In genomic region chr6:53986273-53986985, GRCm38 (mm10) we compare ENCODE assay signal across 12 mouse cellular contexts. TPM values are rescaled to one million over a fixed set of nuclear protein-coding genes. Genes with fewer than 3 reads are reported as not detected.
DNase-seq lines count a peak whose midpoint lies in the region; ATAC-seq and TF ChIP-seq lines count a peak whose summit lies in the region.
"Had no signal": no experiment of that assay in that cellular context is flagged by ENCODE, and none has a peak within 500 bp of the region (broad histone marks: within the 10 kb centered on the region; RNA-seq: fewer than 3 reads in every experiment).

No protein-coding gene starts in this region.

- H3K4me3 ChIP-seq in heart, embryonic 14.5 days (ENCODE audit: control insufficient read depth in 1 of 2, insufficient read depth in 1 of 2, low read depth in 1 of 2, low read length in 2 of 2) = peak overlapping the region; percentile 42 to 55
- H3K4me3 ChIP-seq in heart, postnatal 0 days (ENCODE audit: low read depth, low read length) = peak overlapping the region; percentile 38
- H3K4me3 ChIP-seq in liver, postnatal 0 days (ENCODE audit: low read depth, low read length) = no peak overlapping the region
- H3K4me3 ChIP-seq: hindbrain, embryonic 12.5 days; myocyte had no signal

- no peaks in the 10 kb centered on the region for H3K9me3 ChIP-seq in heart, embryonic 14.5 days (ENCODE audit: control insufficient read depth, low read length)
- no peaks in the 10 kb centered on the region for H3K9me3 ChIP-seq in heart, postnatal 0 days (replicated peaks; ENCODE audit: control insufficient read depth, low read length)
- no peaks in the 10 kb centered on the region for H3K9me3 ChIP-seq in liver, postnatal 0 days (ENCODE audit: low read length)
- H3K9me3 ChIP-seq: hindbrain, embryonic 12.5 days had no signal

- peaks cover 4% of the 10 kb centered on the region in 2 experiments; a peak in 3 of 4 replicates for H3K4me1 ChIP-seq in heart, embryonic 14.5 days (ENCODE audit: control insufficient read depth in 2 of 2, insufficient read depth in 2 of 2, low read length in 2 of 2)
- H3K4me1 ChIP-seq in heart, postnatal 0 days (ENCODE audit: control insufficient read depth, insufficient read depth) = no peaks in the 10 kb centered on the region
- peaks cover 8% of the 10 kb centered on the region; the same call in 1 of the 2 replicates for H3K4me1 ChIP-seq in liver, postnatal 0 days (ENCODE audit: insufficient read depth)

- no peaks in the 10 kb centered on the region for H3K27me3 ChIP-seq in heart, embryonic 14.5 days (ENCODE audit: control insufficient read depth, insufficient read depth, low read length)
- no peaks in the 10 kb centered on the region for H3K27me3 ChIP-seq in heart, postnatal 0 days (ENCODE audit: control insufficient read depth, insufficient read depth, low read length)
- H3K27me3 ChIP-seq in liver, postnatal 0 days (ENCODE audit: insufficient read depth, low read length) = no peaks in the 10 kb centered on the region
- H3K27me3 ChIP-seq: hindbrain, embryonic 12.5 days had no signal

- H3K4me2 ChIP-seq in heart, embryonic 14.5 days (ENCODE audit: low read length) = peak overlapping the region; percentile 73
- peak overlapping the region; percentile 65 for H3K4me2 ChIP-seq in heart, postnatal 0 days (ENCODE audit: low read depth, low read length)
- H3K4me2 ChIP-seq in liver, postnatal 0 days (ENCODE audit: low read depth, low read length) = peak overlapping the region; percentile 44
- H3K4me2 ChIP-seq: hindbrain, embryonic 12.5 days had no signal

- ATAC-seq in heart, embryonic 14.5 days (ENCODE audit: insufficient number of reproducible peaks, insufficient read depth, low FRiP score, low read depth) = peak; percentile 61; the same call in 1 of the 2 replicates
- ATAC-seq in heart, postnatal 0 days (ENCODE audit: insufficient read depth, low read depth) = peak; percentile 82
- no peak for ATAC-seq in liver, postnatal 0 days
- ATAC-seq in erythroblast, adult 5-6 weeks (replicated peaks; ENCODE audit: low FRiP score, poor library complexity, severe bottlenecking) = no peak

- TF ChIP-seq CTCF in heart, postnatal 0 days (IDR thresholded peaks at IDR 0.05; ENCODE audit: low read depth) = no peak
- TF ChIP-seq CTCF in liver, postnatal 0 days (IDR thresholded peaks at IDR 0.05; ENCODE audit: low read depth) = no peak

- WGBS in heart, embryonic 14.5 days = 7% methylated on average over 14 of the region's 14 CpGs
- 14% methylated on average over 14 of the region's 14 CpGs for WGBS in heart, postnatal 0 days
- WGBS in liver, postnatal 0 days (ENCODE audit: insufficient replicate concordance) = 46% methylated on average over 13 of the region's 14 CpGs

- intact Hi-C loops in heart, postnatal 14 days (cut with DNase I) = no loop called here

- peak overlapping the region; percentile 49 for H3K9ac ChIP-seq in heart, embryonic 14.5 days (ENCODE audit: low read length)
- H3K9ac ChIP-seq in heart, postnatal 0 days (replicated peaks; ENCODE audit: low read depth, low read length) = no peak overlapping the region; the same call in 1 of the 2 replicates
- no peak overlapping the region for H3K9ac ChIP-seq in liver, postnatal 0 days (replicated peaks)
- H3K9ac ChIP-seq: hindbrain, embryonic 12.5 days had no signal

- no peaks in the 10 kb centered on the region for H3K36me3 ChIP-seq in heart, embryonic 14.5 days (ENCODE audit: control insufficient read depth, insufficient read depth, low read length)
- no peaks in the 10 kb centered on the region for H3K36me3 ChIP-seq in heart, postnatal 0 days (replicated peaks; ENCODE audit: control insufficient read depth, insufficient read depth, low read length)
- H3K36me3 ChIP-seq in liver, postnatal 0 days (replicated peaks; ENCODE audit: insufficient read depth, low read length) = no peaks in the 10 kb centered on the region
- H3K36me3 ChIP-seq: hindbrain, embryonic 12.5 days had no signal

- peak overlapping the region in 1 of 2 experiments; percentile 37; a peak in 2 of 4 replicates for H3K27ac ChIP-seq in heart, embryonic 14.5 days (replicated peaks in 1 of 2; ENCODE audit: control insufficient read depth in 1 of 2, insufficient read depth in 1 of 2, low read depth in 2 of 2, low read length in 2 of 2)
- H3K27ac ChIP-seq in heart, postnatal 0 days (ENCODE audit: low read depth) = no peak overlapping the region
- H3K27ac ChIP-seq in liver, postnatal 0 days (ENCODE audit: low read depth) = no peak overlapping the region
- H3K27ac ChIP-seq: hindbrain, embryonic 12.5 days had no signal

- no peak for DNase-seq in heart, postnatal 14 days
- peak; percentile 47 for DNase-seq in ES-CJ7 (ENCODE audit: low read depth, low spot score)
- peak; percentile 65 for DNase-seq in heart, postnatal 0 days (ENCODE audit: low spot score)
- no peak for DNase-seq in liver, postnatal 0 days
- no peak for DNase-seq in left cerebral cortex, adult 18-20 months (ENCODE audit: low spot score in 2 of 2)
- DNase-seq: adrenal gland, postnatal 14 days; cerebellum, adult 11 months had no signal

- TF ChIP-seq EP300 in heart, postnatal 0 days (IDR thresholded peaks at IDR 0.05; ENCODE audit: low read depth) = no peak
- TF ChIP-seq EP300 in liver, postnatal 0 days (IDR thresholded peaks at IDR 0.05; ENCODE audit: low read depth) = no peak

RNA-seq across cellular contexts. Expression of gene Cpvl, which starts 8.0 kb away (rescaled TPM):
- not detected in 2 replicates for polyA plus RNA-seq in heart, embryonic 14.5 days (2014; fragmentation: Nextera tagmentation; extraction: Ambion mirVana)
- total RNA-seq in heart, postnatal 14 days (2021) = not detected
- not detected in 2 replicates for total RNA-seq in heart, postnatal 0 days (2014; rRNA removed; ENCODE audit: low replicate concordance)
- polyA plus RNA-seq in heart, postnatal 0 days (2015; fragmentation: Nextera tagmentation; extraction: Ambion mirVana) = 0.08 TPM in 1 of 2 replicates, not detected in the other
- not detected in 2 replicates for polyA plus RNA-seq in liver, postnatal 0 days (2015; fragmentation: Nextera tagmentation; extraction: Ambion mirVana)
- not detected for total RNA-seq in left cerebral cortex, adult 18-20 months (2021)
- not detected in 2 replicates for total RNA-seq in erythroblast, adult 5-6 weeks (2015; ENCODE audit: low replicate concordance)
- total RNA-seq in erythroblast, adult 5-6 weeks (2017; ENCODE audit: low replicate concordance) = not detected in 2 replicates
- total RNA-seq: adrenal gland, postnatal 14 days; gastrocnemius, adult 18-20 months had no signal
- polyA plus RNA-seq: hindbrain, embryonic 12.5 days; myocyte had no signal

RNA-seq across cellular contexts. Expression of gene Chn2, which starts 52.9 kb away (rescaled TPM):
- 7.1 and 8.4 TPM in 2 replicates for polyA plus RNA-seq in heart, embryonic 14.5 days (2014; fragmentation: Nextera tagmentation; extraction: Ambion mirVana)
- 1 to 10 TPM; 3.7 to 4.3 TPM for total RNA-seq in heart, postnatal 14 days (2021)
- 1.0 and 12.2 TPM in 2 replicates for total RNA-seq in heart, postnatal 0 days (2014; rRNA removed; ENCODE audit: low replicate concordance)
- 2.0 and 2.6 TPM in 2 replicates for polyA plus RNA-seq in heart, postnatal 0 days (2015; fragmentation: Nextera tagmentation; extraction: Ambion mirVana)
- 10.8 and 12.4 TPM in 2 replicates for polyA plus RNA-seq in liver, postnatal 0 days (2015; fragmentation: Nextera tagmentation; extraction: Ambion mirVana)
- total RNA-seq in left cerebral cortex, adult 18-20 months (2021) = 10 to 100 TPM; 39.0 to 40.2 TPM
- 2.3 and 7.3 TPM in 2 replicates for total RNA-seq in erythroblast, adult 5-6 weeks (2015; ENCODE audit: low replicate concordance)
- total RNA-seq in erythroblast, adult 5-6 weeks (2017; ENCODE audit: low replicate concordance) = 1.8 and 2.5 TPM in 2 replicates

Comparison
In these comparisons a context has a peak if more than half of its experiments do, and no peak if none do; other contexts are left out.
1. DNase-seq: peak in ES-CJ7 (single experiment) and heart, postnatal 0 days (single experiment); none in heart, postnatal 14 days (0 of 2), liver, postnatal 0 days (single experiment) and left cerebral cortex, adult 18-20 months (0 of 2).
2. ATAC-seq: peak in heart, embryonic 14.5 days (single experiment) and heart, postnatal 0 days (single experiment); none in liver, postnatal 0 days (single experiment) and erythroblast, adult 5-6 weeks (single experiment).
3. Peak in every context shown above with its lines, with median percentiles within 50 percentile points of each other: H3K4me2 ChIP-seq.